Mouse (Mus musculus) liver, adult 10 weeks (tissue): ENCODE data around the gene Ube2ql1. TPM values are rescaled to one million over a fixed set of nuclear protein-coding genes. Genes with fewer than 3 reads are reported as not detected.

ENCODE experiments used
- polyA plus RNA-seq: library from polyadenylated mRNA; stranded (reverse); fragments of 350-450 nt; fragmentation: Illumina TruSeq; extraction: RNeasy Lipid Tissue Mini Kit (QIAGEN cat#74804); gene quantifications from one replicate; pipeline ENCODE4 v1.2.3, GENCODE M21; 2014; ENCODE audit warnings: low read depth, low replicate concordance

The Ube2ql1 gene
- polyA plus RNA-seq: not detected

GRCm38 (mm10) chr13:69739759-69740135, at the start of gene Ube2ql1:
Gene Ube2ql1, minus strand, starts transcription at chr13:69739889.

Other genes starting within 250 kb of the Ube2ql1 start
- 47.0 TPM for gene Nsun2, start 206.1 kb downstream of the Ube2ql1 start, polyA plus RNA-seq
- 5.2 TPM for gene Tent4a, start 205.3 kb downstream of the Ube2ql1 start, polyA plus RNA-seq
- 58.7 TPM for gene Srd5a1, start 128.4 kb downstream of the Ube2ql1 start, polyA plus RNA-seq
- 22.5 TPM for gene Med10, start 62.5 kb upstream of the Ube2ql1 start, polyA plus RNA-seq